Mouse (Mus musculus) bone marrow macrophage, adult 2 months (primary cell): ENCODE measurements at regions not wholly inside any gene's neighbourhood (a gene's known extent, or its start where the extent isn't known, plus 50 kb on each side); places are given as distances from the start of the nearest gene placed in this dataset.

Experiments
- H3K27ac ChIP-seq: 2 replicates; pipeline ENCODE4 v1.5.1; 2012; ENCODE audit warnings: low read depth, low read length; ENCODE audit not compliant: insufficient read depth
- H3K4me1 ChIP-seq: 2 replicates; pipeline ENCODE4 v1.6.1; 2012; ENCODE audit warnings: low read length; ENCODE audit not compliant: control insufficient read depth, insufficient read depth
- H3K4me3 ChIP-seq: 2 replicates; pipeline ENCODE4 v1.5.1; 2012; ENCODE audit warnings: mild to moderate bottlenecking, low read length, moderate library complexity; ENCODE audit not compliant: insufficient read depth
- CTCF ChIP-seq: IDR thresholded peaks from 2 replicates; pipeline ENCODE4 v1.5.1; 2012; ENCODE audit warnings: low read depth, mild to moderate bottlenecking, low read length, moderate library complexity
- POLR2A ChIP-seq: IDR thresholded peaks from 2 replicates; pipeline ENCODE4 v1.6.1; 2012; ENCODE audit warnings: mild to moderate bottlenecking, low read depth, low read length, borderline replicate concordance

DNA sequence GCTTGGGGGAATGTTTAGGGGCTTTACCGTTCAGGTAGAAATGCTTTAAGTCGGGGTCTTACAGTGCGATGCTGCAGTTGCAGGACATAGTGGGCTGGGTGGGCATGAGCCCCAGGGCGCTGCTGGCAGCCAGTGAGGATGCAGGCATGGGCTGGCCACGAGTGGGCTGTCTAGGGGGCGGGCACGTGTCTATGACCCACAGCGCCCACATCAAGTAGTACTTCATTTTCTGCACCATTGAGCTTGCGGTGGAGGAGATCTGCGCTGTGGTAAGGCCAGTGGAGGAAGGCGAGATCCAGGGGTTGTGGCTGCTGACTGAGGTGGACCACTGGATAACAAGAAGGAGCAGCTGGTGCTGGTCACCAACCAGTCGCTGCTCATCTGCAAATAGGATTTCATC lies 52.4 kb upstream of the Olfr291 start:
- no peak overlapping the region for H3K4me3 ChIP-seq
- H3K27ac ChIP-seq, result no peak overlapping the region
- H3K4me1 ChIP-seq, result no peaks in the 10 kb centered on the region
- TF ChIP-seq CTCF (no peak), POLR2A (no peak)

DNA sequence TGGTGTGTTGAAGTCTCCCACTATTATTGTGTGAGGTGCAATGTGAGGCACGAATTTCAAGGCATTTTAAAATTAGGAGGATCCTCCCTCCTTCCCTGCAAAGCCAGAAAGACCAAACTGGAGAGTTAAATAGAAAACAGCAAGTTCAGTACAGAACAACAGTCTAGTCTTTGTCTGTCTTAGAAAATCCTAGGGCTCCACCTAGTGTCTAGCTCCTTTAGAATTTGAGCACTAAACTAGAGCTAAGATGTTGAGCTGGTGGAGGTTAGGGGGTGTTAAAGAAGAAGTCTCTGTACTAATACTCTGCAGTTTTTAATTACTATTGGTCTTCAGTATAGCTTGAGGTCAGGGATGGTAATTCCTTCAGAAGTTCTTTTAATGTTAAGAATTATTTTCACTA lies 58.7 kb upstream of the Olfr291 start:
- no peak for TF ChIP-seq CTCF
- TF ChIP-seq POLR2A, result no peak
- no peak overlapping the region for H3K4me3 ChIP-seq
- no peaks in the 10 kb centered on the region for H3K4me1 ChIP-seq
- no peak overlapping the region for H3K27ac ChIP-seq

- Histone ChIP-seq H3K27ac (no peak overlapping the region), H3K4me1 (no peaks in the 10 kb centered on the region), H3K4me3 (peak overlapping the region; percentile 64)
- TF ChIP-seq CTCF (peak; percentile 68), POLR2A (no peak)
Observed at GRCm38 (mm10) chr7:84779276-84779825, 74.0 kb upstream of the Olfr291 start.

DNA sequence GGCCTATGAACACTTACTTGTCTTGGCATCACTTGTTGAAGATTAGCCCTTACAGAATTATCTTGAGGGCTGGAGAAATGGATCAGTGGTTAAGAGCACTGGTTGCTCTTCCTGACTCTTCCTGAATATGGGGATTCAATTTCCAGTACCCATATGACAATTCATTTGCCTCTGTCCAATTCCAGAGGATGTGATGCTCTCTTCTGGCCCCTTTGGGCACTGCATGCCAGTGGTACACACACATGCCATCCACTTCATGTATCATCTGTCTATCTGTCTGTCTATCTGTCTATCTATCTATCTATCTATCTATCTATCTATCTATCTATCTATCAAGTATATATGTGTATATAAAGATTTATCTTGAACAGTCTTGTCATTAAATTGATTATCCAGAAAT lies 75.7 kb upstream of the Olfr291 start:
- Histone ChIP-seq H3K27ac (no peak overlapping the region), H3K4me1 (no peaks in the 10 kb centered on the region), H3K4me3 (no peak overlapping the region)
- no peak for TF ChIP-seq POLR2A
- TF ChIP-seq CTCF, result no peak

DNA sequence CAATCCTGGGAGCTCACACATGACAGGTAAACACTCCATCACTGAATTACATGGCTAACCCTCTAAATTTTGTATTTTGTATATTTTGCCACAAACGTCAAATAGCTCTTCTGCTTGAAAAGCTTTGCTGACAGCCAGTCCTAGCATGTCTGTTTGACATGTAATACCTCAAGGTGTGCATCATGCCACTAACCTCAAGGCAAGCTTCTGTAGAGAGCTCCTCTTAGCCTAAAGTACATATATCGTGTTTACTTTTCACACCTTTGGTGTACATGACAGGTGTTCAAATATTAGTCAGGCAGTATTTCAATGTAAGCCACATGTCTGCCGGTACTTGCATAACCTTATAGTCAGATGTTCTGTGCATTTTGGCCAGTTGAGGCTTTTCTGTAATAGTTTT lies 66.5 kb upstream of the Zfand6 start:
- TF ChIP-seq CTCF (no peak), POLR2A (no peak)
- H3K4me1 ChIP-seq, result no peaks in the 10 kb centered on the region
- no peak overlapping the region for H3K27ac ChIP-seq
- H3K4me3 ChIP-seq, result no peak overlapping the region

DNA sequence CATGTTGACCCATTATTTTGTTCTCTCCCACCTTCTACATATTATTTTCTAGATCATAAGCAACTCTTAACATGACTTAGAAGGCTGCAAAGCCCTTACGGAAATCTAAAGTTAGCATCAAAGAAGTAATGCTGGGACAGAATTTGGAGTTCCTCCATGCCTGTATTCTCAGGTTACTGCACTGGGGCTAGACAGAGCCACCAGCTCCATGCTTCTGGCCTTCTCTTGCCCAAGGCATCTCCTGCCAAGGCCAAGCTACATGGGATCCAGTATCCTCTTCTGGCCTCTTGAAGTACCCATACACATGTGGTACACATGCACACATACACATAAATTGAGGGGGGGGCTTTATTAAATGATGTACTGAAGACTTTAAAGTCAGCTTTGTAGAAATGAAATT lies 63.6 kb upstream of the Zfand6 start:
- Histone ChIP-seq H3K27ac (no peak overlapping the region), H3K4me1 (no peaks in the 10 kb centered on the region), H3K4me3 (no peak overlapping the region)
- TF ChIP-seq POLR2A (no peak), CTCF (no peak)

GRCm38 (mm10) chr7:84749434-84750301 lies 59.9 kb upstream of the Zfand6 start:
- no peaks in the 10 kb centered on the region for H3K4me1 ChIP-seq
- TF ChIP-seq POLR2A (no peak), CTCF (peak; percentile 65)
- no peak overlapping the region for H3K27ac ChIP-seq
- peak overlapping the region; percentile 49 for H3K4me3 ChIP-seq

DNA sequence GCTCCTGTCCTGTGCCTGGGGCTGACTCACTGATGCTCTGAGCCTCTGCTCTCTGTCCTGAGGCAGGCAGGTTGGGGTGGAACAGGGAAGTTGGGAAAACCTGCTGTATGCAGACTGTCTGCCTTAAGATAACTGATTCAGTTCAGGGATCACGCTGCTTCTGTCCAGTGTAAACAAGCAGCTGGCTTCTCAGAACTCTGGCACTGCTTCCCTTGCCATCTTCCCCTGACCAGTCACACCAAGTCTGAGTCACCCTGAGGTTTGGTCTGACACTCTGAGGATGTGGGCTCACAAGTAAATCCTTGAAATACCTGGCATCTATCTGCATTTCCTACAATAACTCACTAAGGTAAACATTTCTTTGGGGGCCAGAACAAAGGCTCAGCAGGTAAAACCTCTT lies 58.1 kb upstream of the Zfand6 start:
- Histone ChIP-seq H3K27ac (no peak overlapping the region), H3K4me1 (no peaks in the 10 kb centered on the region), H3K4me3 (no peak overlapping the region)
- TF ChIP-seq POLR2A (no peak), CTCF (no peak)

GRCm38 (mm10) chr7:84744321-84745070 lies 54.7 kb upstream of the Zfand6 start:
- H3K4me3 ChIP-seq, result no peak overlapping the region
- TF ChIP-seq POLR2A (no peak), CTCF (no peak)
- H3K27ac ChIP-seq, result no peak overlapping the region
- no peaks in the 10 kb centered on the region for H3K4me1 ChIP-seq

DNA sequence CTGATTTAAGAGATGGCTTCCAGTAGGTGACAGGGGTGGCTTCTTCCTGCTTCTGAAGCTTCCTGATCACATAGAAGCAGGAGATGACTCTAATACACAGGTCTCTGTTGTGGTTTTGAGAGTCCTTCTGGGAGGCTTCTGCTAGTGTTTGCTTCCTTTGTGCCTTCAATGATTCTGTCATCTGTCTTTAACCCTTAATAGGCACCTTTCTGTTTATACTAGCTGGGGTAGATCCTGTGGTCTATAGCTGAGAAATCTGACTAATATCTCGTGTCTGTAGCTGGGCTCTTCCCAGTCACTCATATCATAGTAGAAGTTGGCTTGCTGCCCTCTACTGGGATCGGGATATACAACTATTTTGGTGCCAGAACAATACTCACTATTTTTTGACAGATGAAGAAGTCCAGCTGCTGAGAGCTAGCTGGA lies 50.2 kb upstream of the Zfand6 start:
- Histone ChIP-seq H3K4me1 (no peaks in the 10 kb centered on the region), H3K27ac (no peak overlapping the region), H3K4me3 (no peak overlapping the region)
- TF ChIP-seq POLR2A (no peak), CTCF (no peak)
